Mouse (Mus musculus): ENCODE measurements around the gene 1700102P08Rik. TPM values are rescaled to one million over a fixed set of nuclear protein-coding genes. Genes with fewer than 3 reads are reported as not detected.

1700102P08Rik gene
- polyA plus RNA-seq, 1 experiment from 2014 or later: 0.17 TPM

GRCm38 (mm10) chr9:108441236-108441919 is 48.8 kb downstream of the 1700102P08Rik start:
- H3K9ac ChIP-seq (ENCODE audit: low read length): no peak overlapping the region
- no peaks in the 10 kb centered on the region for H3K4me1 ChIP-seq (replicated peaks; ENCODE audit: control insufficient read depth, insufficient read depth)
- no peaks in the 10 kb centered on the region for H3K9me3 ChIP-seq (ENCODE audit: control insufficient read depth, low read length)
- H3K4me2 ChIP-seq (replicated peaks; ENCODE audit: low read depth): no peak overlapping the region
- no peaks in the 10 kb centered on the region for H3K27me3 ChIP-seq (ENCODE audit: control insufficient read depth, insufficient read depth, low read length)
- ATAC-seq (ENCODE audit: low FRiP score, low TSS enrichment) (no peak; the same call in 1 of the 2 replicates), DNase-seq (ENCODE audit: low spot score) (no peak)
- no peaks in the 10 kb centered on the region for H3K36me3 ChIP-seq (ENCODE audit: control insufficient read depth, insufficient read depth, low read length)
- no peak overlapping the region for H3K4me3 ChIP-seq (ENCODE audit: low read depth, low read length)
- TF ChIP-seq EP300 (optimal IDR thresholded peaks at IDR 0.05) (no peak), CTCF (IDR thresholded peaks at IDR 0.05; ENCODE audit: low read depth) (no peak)
- H3K27ac ChIP-seq (replicated peaks): no peak overlapping the region
- WGBS: 70% methylated on average over 11 of the region's 11 CpGs

DNA sequence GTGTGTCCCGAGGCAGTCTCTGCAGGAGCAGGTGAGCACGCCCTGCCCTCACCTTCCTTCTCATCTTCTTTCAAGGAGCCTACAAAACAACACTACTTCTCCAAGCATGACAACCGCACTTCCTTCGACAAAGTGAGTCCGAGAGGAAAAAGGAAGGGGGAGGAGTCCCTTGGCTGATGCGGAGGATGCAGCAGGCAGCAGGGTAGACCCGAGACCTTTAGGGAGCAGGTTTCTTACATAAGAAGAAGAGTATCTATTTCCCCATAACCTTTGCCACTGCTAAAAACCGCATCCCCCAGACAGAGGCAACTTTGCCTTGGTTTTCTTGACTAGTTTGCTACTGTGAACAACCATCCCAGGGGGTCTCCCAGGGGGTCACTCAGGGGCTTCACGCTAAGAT is 52.5 kb downstream of the 1700102P08Rik start:
- Histone ChIP-seq H3K4me1 (replicated peaks; ENCODE audit: control insufficient read depth, insufficient read depth) (no peaks in the 10 kb centered on the region), H3K4me2 (replicated peaks; ENCODE audit: low read depth) (no peak overlapping the region), H3K36me3 (ENCODE audit: control insufficient read depth, insufficient read depth, low read length) (no peaks in the 10 kb centered on the region), H3K4me3 (ENCODE audit: low read depth, low read length) (no peak overlapping the region), H3K9me3 (ENCODE audit: control insufficient read depth, low read length) (no peaks in the 10 kb centered on the region), H3K27ac (replicated peaks) (no peak overlapping the region), H3K9ac (ENCODE audit: low read length) (no peak overlapping the region), H3K27me3 (ENCODE audit: control insufficient read depth, insufficient read depth, low read length) (no peaks in the 10 kb centered on the region)
- TF ChIP-seq EP300 (optimal IDR thresholded peaks at IDR 0.05) (no peak), CTCF (IDR thresholded peaks at IDR 0.05; ENCODE audit: low read depth) (no peak)
- 62% methylated on average over 9 of the region's 9 CpGs for WGBS
- ATAC-seq (ENCODE audit: low FRiP score, low TSS enrichment) (no peak), DNase-seq (ENCODE audit: low spot score) (no peak)

DNA sequence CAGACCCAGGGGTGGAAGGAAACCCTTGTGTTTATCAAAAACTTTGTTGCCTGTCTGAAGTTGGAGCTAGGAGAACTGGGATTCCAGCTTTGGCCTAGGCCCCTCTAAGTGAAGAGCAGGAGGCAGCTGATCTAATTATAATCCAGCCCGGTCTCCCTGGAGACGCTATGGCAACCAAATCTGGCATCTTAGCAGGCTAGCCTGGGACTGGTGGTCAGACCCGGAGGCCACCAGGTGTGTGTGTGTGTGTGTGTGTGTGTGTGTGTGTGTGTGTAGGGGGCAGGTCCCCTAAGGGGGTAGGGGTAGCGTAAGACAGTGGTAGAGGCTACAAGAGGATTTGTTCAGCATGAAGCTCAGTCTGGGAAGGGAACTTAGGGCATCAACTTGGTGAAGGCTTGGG is 57.3 kb downstream of the 1700102P08Rik start:
- no peak for DNase-seq (ENCODE audit: low spot score)
- WGBS: 51% methylated on average over 4 of the region's 4 CpGs
- Histone ChIP-seq H3K4me3 (ENCODE audit: low read depth, low read length) (no peak overlapping the region), H3K27ac (replicated peaks) (0 out of 2 replicates have a peak overlapping the region, but pooled peaks have one; percentile 35), H3K9me3 (ENCODE audit: control insufficient read depth, low read length) (no peaks in the 10 kb centered on the region), H3K27me3 (ENCODE audit: control insufficient read depth, insufficient read depth, low read length) (no peaks in the 10 kb centered on the region), H3K9ac (ENCODE audit: low read length) (no peak overlapping the region), H3K36me3 (ENCODE audit: control insufficient read depth, insufficient read depth, low read length) (no peaks in the 10 kb centered on the region), H3K4me2 (replicated peaks; ENCODE audit: low read depth) (peak overlapping the region; percentile 90; the same call in 1 of the 2 replicates), H3K4me1 (replicated peaks; ENCODE audit: control insufficient read depth, insufficient read depth) (0 out of 2 replicates have a peak, but pooled peaks cover 2% of the 10 kb centered on the region)
- TF ChIP-seq CTCF (IDR thresholded peaks at IDR 0.05; ENCODE audit: low read depth) (no peak), EP300 (optimal IDR thresholded peaks at IDR 0.05) (no peak)
- ATAC-seq (ENCODE audit: low FRiP score, low TSS enrichment): no peak

- TF ChIP-seq CTCF (IDR thresholded peaks at IDR 0.05; ENCODE audit: low read depth) (no peak), EP300 (optimal IDR thresholded peaks at IDR 0.05) (no peak)
- Histone ChIP-seq H3K27ac (replicated peaks) (peak overlapping the region; percentile 37), H3K4me3 (ENCODE audit: low read depth, low read length) (peak overlapping the region; percentile 61), H3K27me3 (ENCODE audit: control insufficient read depth, insufficient read depth, low read length) (no peaks in the 10 kb centered on the region), H3K36me3 (ENCODE audit: control insufficient read depth, insufficient read depth, low read length) (no peaks in the 10 kb centered on the region), H3K4me2 (replicated peaks; ENCODE audit: low read depth) (peak overlapping the region; percentile 90), H3K4me1 (replicated peaks; ENCODE audit: control insufficient read depth, insufficient read depth) (0 out of 2 replicates have a peak, but pooled peaks cover 2% of the 10 kb centered on the region), H3K9ac (ENCODE audit: low read length) (peak overlapping the region; percentile 38), H3K9me3 (ENCODE audit: control insufficient read depth, low read length) (no peaks in the 10 kb centered on the region)
- WGBS: 52% methylated on average over 20 of the region's 21 CpGs
- peak; percentile 58 for DNase-seq (ENCODE audit: low spot score)
- peak; percentile 13; the same call in 1 of the 2 replicates for ATAC-seq (ENCODE audit: low FRiP score, low TSS enrichment)
Measured at GRCm38 (mm10) chr9:108450292-108451169, 57.9 kb downstream of the 1700102P08Rik start.

GRCm38 (mm10) chr9:108451170-108451493 is 58.5 kb downstream of the 1700102P08Rik start:
- Histone ChIP-seq H3K36me3 (ENCODE audit: control insufficient read depth, insufficient read depth, low read length) (no peaks in the 10 kb centered on the region), H3K4me2 (replicated peaks; ENCODE audit: low read depth) (peak overlapping the region; percentile 90), H3K27ac (replicated peaks) (peak overlapping the region; percentile 37), H3K9me3 (ENCODE audit: control insufficient read depth, low read length) (no peaks in the 10 kb centered on the region), H3K9ac (ENCODE audit: low read length) (peak overlapping the region; percentile 69), H3K4me1 (replicated peaks; ENCODE audit: control insufficient read depth, insufficient read depth) (0 out of 2 replicates have a peak, but pooled peaks cover 2% of the 10 kb centered on the region), H3K4me3 (ENCODE audit: low read depth, low read length) (peak overlapping the region; percentile 61), H3K27me3 (ENCODE audit: control insufficient read depth, insufficient read depth, low read length) (no peaks in the 10 kb centered on the region)
- DNase-seq (ENCODE audit: low spot score) (no peak), ATAC-seq (ENCODE audit: low FRiP score, low TSS enrichment) (no peak)
- TF ChIP-seq CTCF (IDR thresholded peaks at IDR 0.05; ENCODE audit: low read depth) (no peak), EP300 (optimal IDR thresholded peaks at IDR 0.05) (no peak)
- 60% methylated on average over 6 of the region's 6 CpGs for WGBS
